Mouse (Mus musculus): ENCODE results near the gene Cnot11.
"Not testable (repeated sequence)": the region's sequence is repeated elsewhere in the genome, so short reads cannot be mapped to it uniquely, and the experiment has no call there.

The Cnot11 gene

DNA sequence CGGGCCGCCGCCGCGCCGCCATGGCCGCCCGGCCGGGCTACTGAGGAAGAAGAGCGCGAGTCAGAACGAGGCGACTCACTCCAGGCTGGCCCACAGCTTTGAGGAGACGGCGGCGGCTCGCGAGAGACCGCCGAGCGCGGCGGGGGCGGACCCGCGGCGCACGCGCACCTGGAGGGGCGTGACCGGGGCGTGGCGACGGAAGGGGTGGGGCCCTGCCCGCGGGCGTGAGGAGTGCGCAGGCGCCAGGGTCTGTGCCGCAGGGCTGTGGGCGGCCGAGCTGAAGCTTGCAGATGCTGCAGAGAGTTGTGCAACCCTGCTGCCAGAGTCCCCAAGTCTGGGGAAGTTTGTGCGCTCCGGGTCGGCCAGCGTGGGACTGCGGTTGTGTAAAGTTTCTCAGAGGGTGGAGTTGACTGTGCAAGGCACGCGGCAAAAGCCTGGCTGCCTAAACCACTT lies 42.5 kb downstream of the Cnot11 start, which contains the start of gene Rnf149:
Gene Rnf149, minus strand, starts transcription at position 153 of the 453 bp plus-strand sequence.
- in situ Hi-C loops (cut with MseI, MboI): no loop called here

DNA sequence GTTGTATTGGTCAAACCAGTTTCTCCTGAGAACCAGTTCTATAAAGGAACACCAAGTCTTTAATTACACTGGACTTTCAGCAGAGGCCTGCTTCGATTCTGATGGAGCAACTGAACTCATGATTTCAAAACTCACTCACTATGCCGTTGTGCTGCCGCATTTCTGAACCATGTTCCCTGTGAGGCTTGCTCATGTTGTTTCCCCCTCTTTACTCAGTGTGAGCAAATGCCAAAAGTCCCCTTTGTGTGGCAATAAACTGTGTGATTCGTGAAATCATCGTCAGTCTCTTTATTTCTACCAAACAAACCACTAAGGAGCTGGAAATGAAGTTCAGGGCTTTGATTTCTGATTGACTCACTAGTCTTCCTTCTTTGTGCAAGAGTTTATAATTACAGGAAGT lies 43.7 kb downstream of the Cnot11 start:
- in situ Hi-C loops (cut with MseI, MboI): no loop called here

GRCm38 (mm10) chr1:39579139-39579538 lies 44.3 kb downstream of the Cnot11 start:
- in situ Hi-C loops (cut with MseI, MboI): no loop called here

DNA sequence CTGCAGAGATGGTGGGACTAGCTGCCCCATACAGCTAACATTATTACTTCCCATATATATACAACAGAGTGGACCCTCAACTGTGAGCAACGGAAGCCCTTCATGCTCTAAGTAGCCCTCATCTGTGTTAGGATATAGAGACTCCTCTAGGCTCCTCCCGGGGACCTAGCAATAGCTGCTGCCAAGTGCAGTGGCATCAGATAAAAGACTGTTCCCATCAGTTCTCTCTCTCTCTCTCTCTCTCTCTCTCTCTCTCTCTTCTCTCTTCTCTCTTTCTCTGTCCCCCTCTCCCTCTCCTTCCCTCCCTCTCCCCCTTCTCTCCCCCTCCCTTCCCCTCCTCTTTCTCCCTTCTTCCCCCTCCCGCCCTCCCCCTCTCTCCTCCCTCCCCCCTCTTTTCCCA lies 46.4 kb downstream of the Cnot11 start:
- in situ Hi-C loops (cut with MseI, MboI): no loop called here

DNA sequence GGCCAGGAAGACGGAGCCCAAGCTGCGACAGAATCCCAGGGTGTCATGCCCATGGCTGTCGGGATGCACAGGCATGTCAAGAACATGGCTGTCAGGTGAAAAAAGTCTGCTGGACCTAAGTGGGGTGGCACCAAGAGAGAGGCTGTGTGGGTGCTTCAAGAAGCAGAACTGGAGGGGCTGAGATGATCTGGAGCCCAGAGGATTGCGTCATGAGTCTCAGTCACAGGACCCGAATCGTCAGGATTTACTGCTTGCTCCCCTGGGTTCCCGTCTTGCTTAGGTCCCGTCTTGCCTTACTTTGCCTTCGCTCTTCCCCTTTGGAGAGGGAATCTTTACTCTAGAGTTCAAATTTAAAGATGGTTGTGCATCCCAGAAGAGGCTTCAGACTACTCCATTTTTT lies 48.4 kb downstream of the Cnot11 start:
- in situ Hi-C loops (cut with MseI, MboI): no loop called here

GRCm38 (mm10) chr1:39585416-39585815 lies 50.6 kb downstream of the Cnot11 start:
- in situ Hi-C loops (cut with MseI, MboI): no loop called here

GRCm38 (mm10) chr1:39590193-39590592 lies 55.4 kb downstream of the Cnot11 start:
- in situ Hi-C loops (cut with MseI, MboI): no loop called here

DNA sequence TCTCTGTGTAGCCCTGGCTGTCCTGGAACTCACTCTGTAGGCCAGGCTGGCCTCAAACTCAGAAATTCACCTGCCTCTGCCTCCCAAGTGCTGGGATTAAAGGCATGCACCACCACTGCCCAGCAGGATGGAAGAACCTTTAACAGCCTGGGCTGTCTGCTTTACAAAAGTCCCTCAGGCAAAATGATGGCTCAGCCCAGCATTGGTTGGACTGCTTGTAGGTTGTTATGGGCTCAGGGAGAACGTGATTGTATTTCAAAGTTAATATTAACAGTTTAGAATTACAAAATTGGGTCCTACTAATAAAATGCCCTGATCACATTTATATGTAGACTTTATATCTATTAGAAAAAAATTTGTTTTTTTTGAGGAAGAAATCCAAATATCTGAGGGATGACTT lies 56.8 kb downstream of the Cnot11 start:
- in situ Hi-C loops (cut with MseI, MboI): not testable (repeated sequence)

DNA sequence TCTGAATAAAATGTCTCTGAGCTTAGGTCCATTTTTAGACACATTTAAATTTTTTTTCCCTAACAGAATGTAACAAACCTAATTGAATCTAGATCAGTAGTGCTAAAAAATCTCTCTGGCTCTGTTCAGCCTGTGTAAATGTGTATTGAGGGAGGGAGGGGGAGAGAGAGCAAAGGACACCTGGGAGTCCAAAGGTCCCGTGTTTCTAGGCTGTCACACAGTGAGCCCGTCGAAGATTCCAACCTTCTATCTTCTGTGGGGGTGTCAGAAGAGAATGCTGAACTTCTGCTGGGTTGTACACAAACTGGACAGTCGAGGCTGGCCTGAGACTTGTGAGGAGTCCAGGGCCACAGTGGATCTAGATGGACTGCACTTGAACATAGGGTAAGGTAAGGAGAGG lies 57.3 kb downstream of the Cnot11 start:
- in situ Hi-C loops (cut with MseI, MboI): no loop called here

- in situ Hi-C loops (cut with MseI, MboI): no loop called here
Measured at GRCm38 (mm10) chr1:39593836-39594235, 59.0 kb downstream of the Cnot11 start.

Measured in mouse trophoblast stem cell (cell line).